Mouse (Mus musculus) urinary bladder, postnatal 4 days (tissue): ENCODE measurements around the gene Nfatc3.

ENCODE experiments used
- DNase-seq, 2 experiments: peaks; one replicate each; pipeline ENCODE4 v3.0.0; 2021 to 2022; ENCODE audit warnings: low spot score in 2 of 2

The Nfatc3 gene

DNA sequence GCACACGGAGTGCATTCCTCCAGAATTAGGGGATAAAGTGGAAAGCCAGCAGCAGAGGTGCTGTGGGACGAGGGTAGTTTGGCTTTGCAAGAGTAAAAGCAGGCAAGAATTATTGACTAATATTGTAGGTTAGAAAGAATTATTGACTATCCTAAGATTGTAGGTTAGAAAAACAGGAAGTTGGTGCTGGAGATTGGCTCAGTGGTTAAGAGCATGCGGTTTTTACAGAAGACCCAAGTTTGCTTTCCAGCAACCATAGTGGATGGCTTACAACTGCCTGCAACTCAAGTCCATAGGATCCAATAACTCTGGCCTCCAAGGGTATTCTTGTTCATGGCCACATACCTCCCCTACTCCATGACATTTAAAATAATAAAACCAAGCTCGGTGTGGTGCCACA, 87.4 kb downstream of the Nfatc3 start:
- no peak for DNase-seq

DNA sequence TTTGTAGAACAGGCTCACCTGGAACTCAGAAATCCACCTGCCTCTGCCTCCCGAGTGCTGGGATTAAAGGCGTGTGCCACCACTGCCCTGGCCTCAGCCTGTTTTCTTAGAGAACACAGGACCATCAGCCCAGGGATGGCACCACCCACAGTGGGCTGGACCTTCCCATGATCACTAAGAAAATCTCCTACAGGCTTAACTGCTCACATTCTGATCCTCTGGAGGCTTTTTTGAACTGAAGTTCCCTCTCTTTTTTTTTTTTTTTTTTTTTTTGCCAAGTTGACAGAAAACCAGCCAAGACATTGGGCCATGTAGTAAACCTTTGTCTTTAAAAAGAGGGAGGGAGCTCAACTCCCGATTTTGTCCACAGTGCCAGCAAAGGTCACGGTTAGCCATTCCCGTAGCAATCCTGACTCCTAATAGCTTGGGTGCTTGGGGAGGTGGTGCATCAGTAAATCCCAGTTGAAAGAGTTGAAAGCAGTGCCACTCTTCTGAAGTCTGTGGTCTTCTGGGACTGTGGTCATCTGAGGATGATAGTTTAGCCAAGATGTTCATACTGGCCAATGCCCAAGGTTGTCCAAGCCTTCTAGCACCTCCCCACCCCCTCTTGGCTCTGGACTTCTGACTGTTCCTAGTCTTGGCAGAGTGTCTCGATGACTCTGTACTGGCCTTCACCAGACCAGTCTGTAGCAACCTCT, 89.4 kb downstream of the Nfatc3 start:
- no peak for DNase-seq

DNA sequence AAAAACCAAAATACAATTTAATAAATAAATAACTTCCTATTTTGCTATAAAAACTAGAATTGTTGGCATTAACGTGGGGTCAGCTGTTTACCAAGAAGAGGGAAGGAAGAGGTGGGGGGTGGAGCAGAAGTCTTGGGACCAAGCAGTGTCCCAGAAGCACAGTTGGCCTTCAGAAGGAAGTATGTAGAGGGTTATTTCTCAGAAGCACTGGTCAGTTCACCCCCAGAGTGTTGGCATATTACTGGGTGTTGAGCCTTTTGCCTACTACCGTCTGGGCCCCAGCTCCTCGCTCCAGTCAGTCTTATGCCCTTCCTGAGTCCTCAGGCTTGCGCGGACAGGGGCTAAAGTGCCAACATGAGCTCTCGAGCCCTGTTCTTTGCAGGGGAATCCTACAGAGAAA, 90.4 kb downstream of the Nfatc3 start:
- DNase-seq, result no peak

DNA sequence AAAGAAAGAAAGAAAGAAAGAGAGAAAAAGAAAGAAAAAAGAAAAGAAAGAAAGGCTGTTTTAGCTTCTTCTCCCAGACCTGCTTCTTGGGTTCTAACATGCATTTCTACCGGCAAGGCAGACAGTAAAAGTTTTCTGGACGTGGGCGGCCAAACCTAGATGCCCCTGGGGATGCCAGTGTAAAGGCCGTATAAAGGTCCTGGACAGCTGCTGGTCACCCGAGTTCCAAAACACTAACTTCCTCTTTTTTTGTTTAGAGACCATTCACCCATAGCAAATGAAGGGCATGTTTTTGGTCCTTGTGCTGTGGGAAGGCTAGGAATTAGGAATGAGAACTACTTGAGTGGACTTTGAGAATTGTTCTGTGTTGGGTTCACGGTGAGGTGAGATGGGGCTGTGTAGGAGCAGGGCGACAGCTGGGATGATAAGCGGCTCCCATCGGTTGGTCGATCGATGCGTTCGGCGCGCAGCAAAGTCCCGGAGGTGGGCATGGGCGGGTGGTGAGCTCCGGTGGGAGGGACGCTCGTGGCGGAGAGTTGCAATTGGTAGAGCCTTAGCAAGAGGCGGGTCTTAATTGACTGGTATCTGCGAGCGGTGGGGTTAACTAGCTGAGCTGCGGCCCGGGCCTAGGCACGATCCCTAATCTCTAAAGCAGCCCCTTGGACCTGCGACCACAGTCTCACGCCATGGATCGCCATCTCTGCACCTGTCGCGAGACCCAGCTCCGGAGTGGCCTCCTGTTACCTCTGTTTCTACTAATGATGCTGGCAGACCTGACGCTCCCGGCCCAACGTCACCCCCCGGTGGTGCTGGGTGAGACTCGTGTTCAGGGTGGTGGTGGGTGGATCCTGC, 91.4 kb downstream of the Nfatc3 start, which contains the start of gene Pla2g15:
Gene Pla2g15 (plus strand): TSS at position 599 of the 852 bp plus-strand sequence.
- peak; percentile 85 to 91 for DNase-seq

DNA sequence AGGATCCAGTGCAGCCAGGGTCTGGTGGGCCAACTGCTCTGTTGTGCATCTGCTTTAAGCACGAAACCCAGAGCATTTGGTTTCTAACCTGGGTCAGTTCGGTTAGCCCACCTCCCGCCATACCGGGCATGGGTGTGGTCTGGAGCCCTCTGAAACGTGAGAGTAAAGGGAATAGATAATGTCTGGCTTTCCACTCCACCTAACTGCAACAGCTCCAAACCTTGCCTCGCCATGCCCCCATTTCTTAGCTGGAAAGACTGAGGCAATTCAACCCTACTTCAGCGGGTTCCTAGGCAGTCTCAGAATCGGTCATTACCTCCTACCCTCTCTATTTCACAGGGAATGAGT, 92.0 kb downstream of the Nfatc3 start:
- DNase-seq, result no peak

DNA sequence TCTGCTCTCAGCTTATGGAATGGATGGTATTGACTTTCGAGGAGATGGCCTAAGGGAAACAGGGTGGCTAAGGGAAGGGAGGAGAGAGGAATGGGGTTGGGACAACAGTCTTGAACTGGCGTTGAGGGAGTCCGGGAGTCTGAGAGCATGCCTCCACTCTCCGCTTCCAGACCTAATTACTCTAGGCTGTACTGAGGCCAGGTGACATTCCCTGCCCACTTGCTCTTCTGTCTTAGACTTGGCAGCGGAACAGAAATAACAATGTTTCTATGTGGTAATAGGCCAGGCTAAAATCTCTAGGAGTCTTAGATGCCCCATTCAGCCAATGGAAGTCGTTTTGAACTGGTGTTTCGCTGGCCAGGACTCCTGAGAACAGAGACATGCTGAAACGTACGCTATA, 92.4 kb downstream of the Nfatc3 start:
- DNase-seq, result no peak

DNA sequence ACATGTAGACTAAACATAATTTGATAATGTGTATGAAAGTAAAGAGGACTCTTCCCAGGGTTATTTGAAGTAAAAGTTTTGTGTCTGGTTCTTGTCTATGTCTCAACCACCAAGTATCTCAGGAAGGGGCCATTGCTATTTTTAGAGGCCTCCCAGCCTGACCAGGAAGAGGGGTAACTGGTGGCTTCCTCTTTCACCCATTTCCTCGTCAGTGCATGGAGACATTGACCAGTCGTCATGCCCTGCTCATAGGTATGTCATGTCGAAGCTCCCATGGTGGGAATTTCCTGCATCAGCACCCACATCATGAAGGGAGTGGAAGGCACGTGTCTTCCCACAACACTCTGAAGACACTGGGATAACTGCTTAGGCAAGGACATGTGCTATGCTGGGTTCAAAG, 94.2 kb downstream of the Nfatc3 start:
- no peak for DNase-seq

DNA sequence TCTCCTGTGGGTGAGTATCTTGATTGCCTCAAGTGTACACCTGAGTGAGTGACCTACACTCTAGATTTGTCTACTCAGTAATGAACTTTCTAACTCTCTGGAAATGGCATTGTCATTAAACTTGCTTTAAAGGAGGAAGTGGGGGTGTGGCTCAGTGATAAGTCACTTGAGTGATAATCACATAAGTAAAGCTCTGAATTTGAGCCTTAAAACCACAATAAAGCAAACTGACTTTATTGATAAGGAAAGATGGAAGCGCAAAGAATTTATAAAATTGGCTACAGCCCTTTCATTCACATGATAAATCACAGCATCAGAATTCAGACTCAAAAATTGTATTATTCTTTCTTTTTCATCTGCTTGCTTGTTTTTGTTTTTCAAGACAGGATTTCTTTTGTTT, 98.8 kb downstream of the Nfatc3 start:
- DNase-seq, result no peak

DNA sequence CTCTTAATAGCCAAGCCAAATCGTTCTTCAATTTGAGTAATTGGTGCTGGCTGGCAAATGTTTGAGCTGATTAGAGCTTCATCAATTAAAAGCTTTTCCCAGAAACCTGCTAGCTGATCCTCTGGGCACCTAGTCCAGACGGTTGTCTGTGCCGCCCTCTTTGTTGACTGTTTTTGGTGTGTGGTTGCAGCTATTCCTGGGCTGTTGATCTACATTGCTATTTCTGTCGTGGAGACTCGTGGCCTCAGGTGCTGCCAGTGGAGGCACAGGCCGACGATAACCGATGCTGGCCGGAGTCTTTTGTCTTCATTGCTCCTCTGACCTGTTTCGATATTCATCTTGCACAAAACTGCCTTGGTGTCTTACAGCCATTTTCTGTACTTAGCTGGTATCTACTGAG, 99.7 kb downstream of the Nfatc3 start:
- no peak for DNase-seq

DNA sequence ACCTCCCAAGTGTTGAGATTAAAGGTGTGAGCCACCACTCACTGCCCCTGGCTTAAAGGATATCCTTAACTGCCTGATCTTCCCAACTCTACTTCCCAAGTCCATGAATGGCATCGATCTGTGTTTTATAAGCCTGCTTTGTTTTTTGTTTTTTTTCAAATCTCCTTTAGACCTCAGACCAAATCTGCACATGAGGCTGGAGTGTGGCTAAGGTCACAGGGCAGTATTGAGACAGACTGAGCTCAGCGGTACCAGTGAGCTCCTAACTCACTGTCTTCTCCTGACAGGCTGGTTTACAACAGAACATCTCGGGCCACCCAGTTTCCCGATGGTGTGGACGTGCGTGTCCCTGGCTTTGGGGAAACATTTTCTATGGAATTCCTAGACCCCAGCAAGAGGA, 101.2 kb downstream of the Nfatc3 start:
- no peak for DNase-seq

DNA sequence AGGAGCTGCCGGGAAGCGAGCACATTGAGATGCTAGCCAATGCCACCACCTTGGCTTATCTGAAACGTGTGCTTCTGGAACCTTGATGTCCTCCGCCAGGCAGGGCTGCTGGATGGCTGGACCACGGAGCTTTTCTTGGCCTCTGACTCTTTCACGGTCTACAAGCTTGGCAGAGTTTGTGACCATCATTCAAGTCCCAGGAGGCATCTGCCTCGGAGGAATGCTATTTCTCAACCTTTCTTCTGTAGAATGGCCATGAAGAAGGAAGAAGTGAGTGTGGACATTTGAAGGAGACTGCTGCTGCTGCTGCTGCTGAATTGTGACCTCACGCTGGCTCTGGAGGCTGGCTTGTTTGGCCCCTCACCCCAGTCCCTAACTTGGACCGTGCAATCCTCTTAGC, 104.6 kb downstream of the Nfatc3 start:
- DNase-seq, result no peak

DNA sequence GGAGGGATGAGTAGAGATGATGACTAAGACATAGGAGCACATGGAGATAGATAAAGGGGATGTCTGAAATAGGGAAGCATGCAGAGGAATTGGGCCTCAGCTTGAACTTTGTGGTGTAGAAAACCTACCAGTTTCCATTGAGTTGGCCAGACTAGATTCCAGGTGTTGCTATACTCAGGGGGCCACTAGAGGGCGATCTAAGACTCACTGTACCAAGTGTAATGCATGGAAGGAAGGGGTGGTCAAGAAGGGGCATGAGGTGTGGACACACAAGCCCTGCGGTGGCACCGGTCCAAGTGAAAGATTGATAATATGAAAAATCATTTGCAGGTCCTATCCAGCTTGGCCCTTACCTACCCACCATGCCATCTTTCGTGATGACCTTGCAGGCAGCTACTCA, 106.8 kb downstream of the Nfatc3 start:
- peak in 1 of 2 experiments; percentile 77 for DNase-seq

DNA sequence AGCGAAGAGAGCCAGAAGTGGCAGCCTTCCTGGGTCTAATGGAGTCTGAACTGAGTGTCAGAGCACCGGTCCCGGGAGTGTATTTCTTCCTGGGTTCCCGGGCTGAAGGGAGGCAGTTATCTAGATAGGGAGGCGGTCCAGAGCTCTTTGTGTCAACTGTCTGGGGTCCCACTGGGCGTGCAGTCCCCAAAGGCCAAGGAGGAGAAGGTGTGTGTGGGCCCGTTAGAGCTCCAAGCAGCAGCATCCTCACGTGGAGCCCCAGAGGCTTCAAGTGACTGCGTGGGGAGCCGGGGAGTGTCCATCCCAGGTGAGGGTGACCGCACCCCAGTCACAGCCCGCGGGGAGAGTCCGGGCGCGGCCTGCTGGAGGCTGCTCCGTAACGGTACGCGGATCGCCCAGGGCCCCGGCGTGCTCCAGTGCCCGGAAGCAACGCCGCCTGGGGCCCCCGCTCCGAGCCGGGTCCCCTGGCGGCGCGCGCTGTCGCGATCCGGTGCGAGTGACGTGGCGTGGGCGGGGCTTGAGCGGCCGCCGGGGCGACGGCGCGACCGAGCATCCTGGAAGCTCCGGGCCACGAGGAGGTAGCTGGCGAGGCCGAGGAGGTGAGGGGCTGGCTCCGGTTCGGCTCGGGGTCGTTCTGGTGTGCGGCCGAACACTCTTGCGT, 109.8 kb downstream of the Nfatc3 start, which contains the start of gene Slc7a6:
Gene Slc7a6 (plus strand): TSS at position 502 of the 661 bp plus-strand sequence.
- DNase-seq, result peak; percentile 72 to 82

DNA sequence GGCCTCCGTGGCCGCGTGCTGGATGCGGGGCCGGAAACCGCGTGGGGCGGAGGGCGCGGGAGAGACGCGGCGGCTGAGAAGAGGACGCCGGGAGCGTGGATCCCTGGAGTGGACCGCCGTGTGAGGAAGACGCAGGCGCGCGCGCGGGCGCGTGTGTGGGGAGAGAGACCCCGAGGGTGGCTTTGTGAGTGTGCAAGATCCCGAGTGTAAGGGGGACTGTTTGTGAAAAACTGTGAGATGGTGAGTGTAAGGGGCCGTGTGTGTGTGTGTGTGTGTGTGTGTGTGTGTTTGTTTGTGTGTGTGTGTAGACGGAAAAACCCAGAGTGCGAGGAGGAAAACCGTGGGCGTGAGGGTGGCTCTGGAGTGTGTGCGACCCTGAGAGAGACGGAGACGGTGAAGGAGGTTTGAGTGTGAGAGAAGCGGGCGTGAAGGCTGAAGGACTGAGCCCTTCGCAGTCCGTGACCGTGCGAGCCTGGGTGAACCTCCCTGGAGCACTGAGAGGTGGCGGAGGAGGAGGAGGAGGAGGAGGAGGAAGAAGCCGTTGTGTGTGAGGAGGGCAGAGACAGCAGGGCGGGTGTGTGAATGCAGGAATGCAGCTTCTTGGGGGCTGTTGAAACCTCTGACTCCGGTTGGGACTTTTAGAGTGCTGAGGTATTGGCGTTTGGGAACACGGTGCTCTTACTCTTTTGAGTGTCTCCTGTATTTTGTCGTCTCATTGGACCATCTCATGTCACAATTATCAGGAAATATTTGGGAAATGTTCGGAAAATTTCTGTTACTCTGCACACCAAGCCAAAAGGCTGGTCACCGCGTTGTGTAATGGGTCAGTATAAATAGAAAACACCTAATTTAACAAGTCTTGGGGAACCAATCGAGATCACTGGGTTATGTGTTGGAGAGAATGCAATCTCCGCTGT, 110.6 kb downstream of the Nfatc3 start:
- DNase-seq, result peak in 1 of 2 experiments; percentile 68

DNA sequence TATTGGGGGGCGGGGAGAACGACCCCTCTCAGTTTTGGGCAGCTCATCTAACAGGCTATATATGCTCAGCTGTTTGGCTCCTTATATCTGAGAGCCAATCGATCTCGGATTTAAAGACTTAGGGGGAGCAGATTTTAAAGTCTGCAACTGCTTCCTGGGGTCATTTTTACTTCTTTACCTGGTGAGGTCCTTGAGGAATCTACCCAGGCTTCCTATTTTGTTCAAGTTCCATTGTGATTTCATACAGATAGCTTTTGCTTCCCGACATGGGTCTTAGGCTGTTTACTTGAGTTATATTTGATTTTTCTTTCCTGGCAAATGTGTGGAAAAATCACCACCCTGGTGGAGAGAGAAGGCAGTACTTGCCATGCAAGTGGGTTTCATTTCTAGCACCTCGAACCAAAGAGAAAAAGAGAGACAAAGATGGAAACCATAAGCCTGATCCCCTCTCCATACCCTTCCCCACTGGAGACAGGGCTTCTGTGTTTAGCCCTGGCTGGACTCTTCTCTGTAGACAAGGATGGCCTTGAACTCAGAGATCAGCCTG, 111.4 kb downstream of the Nfatc3 start:
- DNase-seq, result no peak

DNA sequence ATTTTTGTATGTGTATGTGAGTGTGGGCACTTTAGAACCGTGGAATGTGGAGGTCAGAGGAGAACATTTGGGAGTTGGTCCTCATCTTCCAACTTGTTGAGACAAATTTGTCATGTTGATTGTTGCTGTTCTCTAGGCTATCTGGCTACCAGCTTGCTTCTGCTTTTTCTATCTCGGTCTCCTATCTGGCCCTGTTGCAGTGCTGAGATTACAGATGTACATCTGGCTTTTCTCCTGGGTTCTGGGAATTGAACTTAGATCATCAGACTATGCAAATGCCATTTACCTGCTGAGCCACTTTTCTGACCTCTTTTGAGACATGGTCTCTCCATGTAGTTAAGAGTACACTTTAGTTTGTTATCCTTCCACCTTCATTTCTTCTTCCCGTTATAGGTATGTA, 114.9 kb downstream of the Nfatc3 start:
- DNase-seq, result no peak

DNA sequence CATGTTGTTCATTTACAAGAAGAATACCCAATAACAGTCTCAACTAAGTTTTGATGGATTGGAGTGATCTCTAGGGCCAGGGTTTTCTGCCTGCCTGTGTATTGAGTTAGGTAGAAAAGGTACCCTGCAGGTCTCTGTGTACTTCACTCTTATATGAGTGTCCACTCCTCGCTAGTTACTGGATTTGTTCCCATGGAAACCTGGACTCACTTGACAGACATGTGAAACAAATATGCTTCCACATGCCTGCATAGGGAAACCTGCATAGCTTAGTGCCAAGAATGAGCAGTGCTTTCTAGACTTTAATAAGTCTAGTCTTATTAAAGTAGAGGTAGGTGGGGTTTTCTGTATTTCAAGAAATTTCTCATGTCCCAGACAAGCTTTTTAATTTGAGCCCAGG, 118.3 kb downstream of the Nfatc3 start:
- no peak for DNase-seq

DNA sequence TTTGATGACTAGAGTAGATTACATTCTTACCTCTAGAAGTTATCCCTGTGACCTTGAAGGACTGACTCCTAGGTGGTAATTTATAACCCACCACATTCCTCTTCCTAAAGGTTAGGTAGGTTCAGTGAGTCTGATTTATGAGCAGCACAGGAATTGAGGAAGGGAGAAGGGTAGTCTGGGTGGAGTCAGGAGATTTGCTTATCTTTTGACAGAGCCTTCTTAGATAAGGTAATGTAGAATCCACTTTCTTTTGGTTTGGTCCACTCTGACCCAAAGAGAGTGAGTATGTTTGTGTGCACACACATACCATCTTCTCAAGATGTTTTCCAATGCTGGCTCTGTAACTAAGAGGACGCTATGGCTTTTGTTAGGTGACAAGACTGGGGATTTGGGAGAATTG, 119.0 kb downstream of the Nfatc3 start:
- DNase-seq, result no peak

DNA sequence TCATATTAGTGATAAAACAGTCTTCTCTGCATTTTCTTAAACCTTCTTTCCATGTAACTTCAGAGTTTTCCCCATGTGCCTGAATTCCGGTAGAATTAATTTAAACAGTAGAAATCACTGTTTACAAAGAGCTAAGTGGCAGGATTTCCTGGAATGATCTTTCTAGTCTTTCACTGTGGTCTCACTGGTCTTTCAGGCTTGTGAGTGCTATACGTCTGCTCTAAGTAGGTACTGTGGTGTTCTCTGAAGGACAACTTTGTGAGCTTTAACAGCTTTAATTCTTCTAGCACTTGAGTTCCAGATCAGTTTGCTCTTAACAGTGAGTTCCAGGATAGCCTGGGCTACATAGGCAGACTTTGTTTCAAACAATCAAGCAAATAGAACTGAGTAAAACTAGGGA, 119.8 kb downstream of the Nfatc3 start:
- no peak for DNase-seq
